In genomic region chr6:146913489-146914198, GRCm38 (mm10) we compare ENCODE assay signal across 11 mouse cellular contexts. TPM values are rescaled to one million over a fixed set of nuclear protein-coding genes. Genes with fewer than 3 reads are reported as not detected.
DNase-seq lines count a peak whose midpoint lies in the region; ATAC-seq and TF ChIP-seq lines count a peak whose summit lies in the region.
"Had no signal": no experiment of that assay in that cellular context is flagged by ENCODE, and none has a peak within 500 bp of the region (broad histone marks: within the 10 kb centered on the region; RNA-seq: fewer than 3 reads in every experiment).

No protein-coding gene starts in this region.

- H3K27me3 ChIP-seq in lung, embryonic 14.5 days (ENCODE audit: insufficient read depth, low read length): no peaks in the 10 kb centered on the region
- H3K27me3 ChIP-seq in limb, embryonic 11.5 days (ENCODE audit: control insufficient read depth, insufficient read depth, low read length): no peaks in the 10 kb centered on the region
- H3K27me3 ChIP-seq in small intestine, adult 2 months (ENCODE audit: control insufficient read depth, insufficient read depth, low read length): no peaks in the 10 kb centered on the region
- H3K27me3 ChIP-seq in forebrain, postnatal 0 days (ENCODE audit: insufficient read depth, low read length): no peaks in the 10 kb centered on the region

- intact Hi-C loops in heart, postnatal 14 days (cut with DNase I): no loop called here

- DNase-seq in heart, adult 11 months: peak; percentile 24
- no peak for DNase-seq in heart, postnatal 14 days
- peak; percentile 62 for DNase-seq in lung, embryonic 14.5 days
- no peak for DNase-seq in lung, postnatal 14 days
- DNase-seq in limb, embryonic 11.5 days (ENCODE audit: low spot score): no peak
- DNase-seq in urinary bladder, postnatal 25 days (ENCODE audit: low spot score): no peak
- no peak for DNase-seq in forebrain, postnatal 0 days

- no peak overlapping the region for H3K9ac ChIP-seq in lung, embryonic 14.5 days
- no peak overlapping the region for H3K9ac ChIP-seq in limb, embryonic 11.5 days (ENCODE audit: low read length)
- no peak overlapping the region for H3K9ac ChIP-seq in forebrain, postnatal 0 days

- H3K27ac ChIP-seq in lung, embryonic 14.5 days (ENCODE audit: low read depth): peak overlapping the region; percentile 75
- peak overlapping the region; percentile 52; the same call in 1 of the 2 replicates for H3K27ac ChIP-seq in limb, embryonic 11.5 days (replicated peaks; ENCODE audit: low read depth, low read length)
- H3K27ac ChIP-seq in small intestine, adult 2 months (ENCODE audit: insufficient read depth, low read depth, low read length): 0 out of 2 replicates have a peak overlapping the region, but pooled peaks have one; percentile 14
- no peak overlapping the region for H3K27ac ChIP-seq in forebrain, postnatal 0 days (ENCODE audit: low read depth, low read length)

- no peak overlapping the region for H3K4me3 ChIP-seq in lung, embryonic 14.5 days (ENCODE audit: low read depth, low read length)
- H3K4me3 ChIP-seq in limb, embryonic 11.5 days (ENCODE audit: low read depth, low read length): no peak overlapping the region
- H3K4me3 ChIP-seq in small intestine, adult 2 months (ENCODE audit: low read depth, low read length): no peak overlapping the region
- no peak overlapping the region for H3K4me3 ChIP-seq in forebrain, postnatal 0 days (ENCODE audit: low read depth, low read length)

- TF ChIP-seq POLR2A in small intestine, adult 2 months (IDR thresholded peaks at IDR 0.05; ENCODE audit: low read depth, low read length): no peak

- H3K36me3 ChIP-seq in lung, embryonic 14.5 days (ENCODE audit: insufficient read depth): no peaks in the 10 kb centered on the region
- 0 out of 2 replicates have a peak, but pooled peaks cover 2% of the 10 kb centered on the region for H3K36me3 ChIP-seq in limb, embryonic 11.5 days (ENCODE audit: control insufficient read depth, insufficient read depth, low read length)
- H3K36me3 ChIP-seq in small intestine, adult 2 months (ENCODE audit: control insufficient read depth, insufficient read depth, low read length): no peaks in the 10 kb centered on the region
- H3K36me3 ChIP-seq in forebrain, postnatal 0 days (ENCODE audit: insufficient read depth): no peaks in the 10 kb centered on the region

- peaks cover 36% of the 10 kb centered on the region for H3K4me1 ChIP-seq in lung, embryonic 14.5 days (ENCODE audit: insufficient read depth)
- peaks cover 12% of the 10 kb centered on the region for H3K4me1 ChIP-seq in limb, embryonic 11.5 days (ENCODE audit: control insufficient read depth, insufficient read depth, low read length)
- H3K4me1 ChIP-seq in small intestine, adult 2 months (ENCODE audit: control insufficient read depth, insufficient read depth, insufficient read length, low read length): peaks cover 7% of the 10 kb centered on the region; the same call in 1 of the 2 replicates
- no peaks in the 10 kb centered on the region for H3K4me1 ChIP-seq in forebrain, postnatal 0 days (ENCODE audit: insufficient read depth)

- no peaks in the 10 kb centered on the region for H3K9me3 ChIP-seq in lung, embryonic 14.5 days (ENCODE audit: low read depth, low read length)
- H3K9me3 ChIP-seq in limb, embryonic 11.5 days (ENCODE audit: control insufficient read depth, low read length): no peaks in the 10 kb centered on the region
- no peaks in the 10 kb centered on the region for H3K9me3 ChIP-seq in forebrain, postnatal 0 days (ENCODE audit: low read length)

- WGBS in lung, embryonic 14.5 days: 9% methylated on average over 4 of the region's 4 CpGs
- WGBS in limb, embryonic 11.5 days: 46% methylated on average over 4 of the region's 4 CpGs
- WGBS in small intestine, adult 2 months: 73% methylated on average over 4 of the region's 4 CpGs
- WGBS in forebrain, postnatal 0 days: 68% methylated on average over 4 of the region's 4 CpGs

- ATAC-seq in lung, embryonic 14.5 days (ENCODE audit: insufficient read depth): peak; percentile 29; the same call in 1 of the 2 replicates
- no peak for ATAC-seq in limb, embryonic 11.5 days (ENCODE audit: insufficient number of reproducible peaks, low FRiP score, low TSS enrichment, low read depth)
- no peak for ATAC-seq in forebrain, postnatal 0 days
- ATAC-seq: hindbrain, embryonic 16.5 days had no signal

- peak overlapping the region; percentile 10; the same call in 1 of the 2 replicates for H3K4me2 ChIP-seq in lung, embryonic 14.5 days
- H3K4me2 ChIP-seq in limb, embryonic 11.5 days (ENCODE audit: low read depth, severe bottlenecking): no peak overlapping the region
- H3K4me2 ChIP-seq in forebrain, postnatal 0 days (ENCODE audit: low read depth): no peak overlapping the region

- no peak for TF ChIP-seq CTCF in lung, embryonic 14.5 days (IDR thresholded peaks at IDR 0.05; ENCODE audit: low read depth)
- no peak for TF ChIP-seq CTCF in small intestine, adult 2 months (IDR thresholded peaks at IDR 0.05; ENCODE audit: extremely low read depth, insufficient read length, insufficient replicate concordance, low read depth, low read length)
- no peak for TF ChIP-seq CTCF in forebrain, postnatal 0 days (IDR thresholded peaks at IDR 0.05; ENCODE audit: low read depth)

RNA-seq across cellular contexts. Expression of gene Ppfibp1, which starts 25.4 kb away (rescaled TPM):
- 10 to 100 TPM; 80.7 to 89.8 TPM for total RNA-seq in heart, postnatal 14 days (2021)
- 52.5 and 56.8 TPM in 2 replicates for polyA plus RNA-seq in lung, embryonic 14.5 days (2014; fragmentation: Nextera tagmentation; extraction: Ambion mirVana)
- polyA plus RNA-seq in limb, embryonic 11.5 days (2014; fragmentation: Nextera tagmentation; extraction: Ambion mirVana): 43.4 and 44.4 TPM in 2 replicates
- polyA plus RNA-seq in small intestine, adult 2 months (2012; rRNA removed): 1.6 and 3.3 TPM in 2 replicates
- 32.0 and 33.0 TPM in 2 replicates for total RNA-seq in forebrain, postnatal 0 days (2014; rRNA removed)
- 15.6 and 23.8 TPM in 2 replicates for polyA plus RNA-seq in forebrain, postnatal 0 days (2015; fragmentation: Nextera tagmentation; extraction: Ambion mirVana)

RNA-seq across cellular contexts. Expression of gene 1700034J05Rik, which starts 40.6 kb away (rescaled TPM):
- total RNA-seq in heart, postnatal 14 days (2021): not detected
- 0.21 and 0.39 TPM in 2 replicates for polyA plus RNA-seq in lung, embryonic 14.5 days (2014; fragmentation: Nextera tagmentation; extraction: Ambion mirVana)
- 0.14 TPM in 1 of 2 replicates, not detected in the other for polyA plus RNA-seq in limb, embryonic 11.5 days (2014; fragmentation: Nextera tagmentation; extraction: Ambion mirVana)
- polyA plus RNA-seq in small intestine, adult 2 months (2012; rRNA removed): not detected in 2 replicates
- total RNA-seq in forebrain, postnatal 0 days (2014; rRNA removed): not detected in 2 replicates
- not detected in 2 replicates for polyA plus RNA-seq in forebrain, postnatal 0 days (2015; fragmentation: Nextera tagmentation; extraction: Ambion mirVana)
- total RNA-seq: left cerebral cortex, postnatal 10 days; midbrain, postnatal 0 days had no signal
- polyA plus RNA-seq: midbrain, postnatal 0 days had no signal

Comparison
In these comparisons a context has a peak if more than half of its experiments do, and no peak if none do; other contexts are left out.
1. DNase-seq: peak in heart, adult 11 months (single experiment) and lung, embryonic 14.5 days (single experiment); none in heart, postnatal 14 days (0 of 2), lung, postnatal 14 days (single experiment), limb, embryonic 11.5 days (single experiment), urinary bladder, postnatal 25 days (single experiment) and forebrain, postnatal 0 days (single experiment).